Mouse (Mus musculus): Measurements from ENCODE around the gene Gbp2b. TPM values are rescaled to one million over a fixed set of nuclear protein-coding genes. Genes with fewer than 3 reads are reported as not detected.

The Gbp2b gene
- not detected in 2 replicates for polyA plus RNA-seq (2012; ENCODE audit: insufficient read depth, insufficient read length, low replicate concordance, missing spikeins)

- WGBS = 86% methylated on average over 1 of the region's 1 CpGs
- no peak for TF ChIP-seq CTCF (IDR thresholded peaks at IDR 0.05; ENCODE audit: insufficient read depth, low read depth, low read length)
These were observed at the start of gene Gbp2b for GRCm38 (mm10) chr3:142594547-142594946. Gene Gbp2b (plus strand): TSS chr3:142594847.

DNA sequence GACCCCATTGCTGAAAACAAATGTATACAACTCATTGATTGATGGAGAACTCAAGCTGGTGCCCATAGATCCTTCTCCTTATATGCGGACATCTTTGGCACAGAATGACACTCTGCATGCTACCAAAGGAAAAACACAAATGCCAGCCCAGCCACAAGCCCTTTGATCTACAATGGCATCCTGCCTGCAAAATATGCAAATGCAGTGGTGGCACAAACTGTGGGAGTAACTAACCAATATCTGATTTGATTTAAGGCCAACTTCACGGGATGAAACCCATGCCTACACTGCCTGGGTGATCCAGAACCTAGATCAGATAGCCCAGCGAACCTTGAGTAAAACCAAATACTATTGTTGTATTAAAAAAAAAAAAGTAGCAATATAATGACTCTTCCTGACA is 48.0 kb upstream of the Gbp2b start:
- Histone ChIP-seq H3K27ac (ENCODE audit: insufficient read depth, low read depth, low read length) (no peak overlapping the region), H3K4me3 (ENCODE audit: insufficient read depth, low read depth, low read length) (no peak overlapping the region), H3K4me1 (ENCODE audit: control insufficient read depth, insufficient read depth, low read length) (no peaks in the 10 kb centered on the region)
- TF ChIP-seq CTCF (IDR thresholded peaks at IDR 0.05; ENCODE audit: insufficient read depth, low read depth, low read length) (no peak), POLR2A (IDR thresholded peaks at IDR 0.05; ENCODE audit: insufficient read depth, low read depth, low read length) (no peak)
- WGBS = 77% methylated on average over 3 of the region's 3 CpGs

More at GRCm38 (mm10) chr3:142594547-142594946, at the start of gene Gbp2b:
- no peak within 1 kb of the TSS for H3K27ac ChIP-seq (ENCODE audit: insufficient read depth, low read depth, low read length)
- H3K4me1 ChIP-seq (ENCODE audit: control insufficient read depth, insufficient read depth, low read length) = no peaks in the 10 kb centered on the region
- no peak within 1 kb of the TSS for H3K4me3 ChIP-seq (ENCODE audit: insufficient read depth, low read depth, low read length)

DNA sequence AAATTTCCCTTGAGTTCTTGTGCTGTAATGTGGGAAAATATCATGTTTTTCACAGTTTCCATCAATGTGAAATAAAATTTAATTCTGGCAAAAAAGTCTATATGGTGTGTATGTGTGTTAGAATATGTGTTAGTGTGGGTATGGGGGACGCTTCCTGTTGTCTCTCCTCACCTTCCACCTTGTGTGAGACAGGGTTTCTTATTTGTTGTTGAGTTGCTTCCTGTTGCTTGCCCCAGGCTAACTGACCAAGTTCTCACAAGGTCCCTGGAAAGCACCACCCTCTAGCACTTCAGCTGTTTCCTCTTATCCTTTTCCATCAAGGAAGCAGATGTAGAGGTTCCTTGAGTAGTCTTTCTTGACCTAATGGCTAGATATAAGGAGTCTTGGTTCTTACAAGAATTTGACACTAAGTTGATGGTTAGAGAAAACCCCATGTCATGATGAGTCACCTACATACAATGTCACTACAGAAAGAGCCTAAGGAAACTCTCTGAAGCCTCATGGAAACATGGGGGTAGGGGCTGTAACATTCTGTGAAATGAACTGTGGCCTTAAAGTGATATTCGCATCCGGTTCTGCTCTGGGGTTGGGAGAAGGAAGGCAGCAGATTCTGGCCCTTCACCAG is 44.5 kb upstream of the Gbp2b start:
- Histone ChIP-seq H3K4me3 (ENCODE audit: insufficient read depth, low read depth, low read length) (no peak overlapping the region), H3K4me1 (ENCODE audit: control insufficient read depth, insufficient read depth, low read length) (no peaks in the 10 kb centered on the region), H3K27ac (ENCODE audit: insufficient read depth, low read depth, low read length) (no peak overlapping the region)
- TF ChIP-seq CTCF (IDR thresholded peaks at IDR 0.05; ENCODE audit: insufficient read depth, low read depth, low read length) = no peak
- TF ChIP-seq POLR2A (IDR thresholded peaks at IDR 0.05; ENCODE audit: insufficient read depth, low read depth, low read length) = no peak
- WGBS = 92% methylated on average over 3 of the region's 3 CpGs

GRCm38 (mm10) chr3:142554601-142555000 is 40.0 kb upstream of the Gbp2b start:
- 88% methylated on average over 1 of the region's 1 CpGs for WGBS
- no peak overlapping the region for H3K27ac ChIP-seq (ENCODE audit: insufficient read depth, low read depth, low read length)
- H3K4me3 ChIP-seq (ENCODE audit: insufficient read depth, low read depth, low read length) = no peak overlapping the region
- no peak for TF ChIP-seq POLR2A (IDR thresholded peaks at IDR 0.05; ENCODE audit: insufficient read depth, low read depth, low read length)
- TF ChIP-seq CTCF (IDR thresholded peaks at IDR 0.05; ENCODE audit: insufficient read depth, low read depth, low read length) = no peak
- no peaks in the 10 kb centered on the region for H3K4me1 ChIP-seq (ENCODE audit: control insufficient read depth, insufficient read depth, low read length)

GRCm38 (mm10) chr3:142555623-142556022 is 39.0 kb upstream of the Gbp2b start:
- no peak overlapping the region for H3K4me3 ChIP-seq (ENCODE audit: insufficient read depth, low read depth, low read length)
- TF ChIP-seq POLR2A (IDR thresholded peaks at IDR 0.05; ENCODE audit: insufficient read depth, low read depth, low read length) = no peak
- TF ChIP-seq CTCF (IDR thresholded peaks at IDR 0.05; ENCODE audit: insufficient read depth, low read depth, low read length) = no peak
- H3K4me1 ChIP-seq (ENCODE audit: control insufficient read depth, insufficient read depth, low read length) = peaks cover 2% of the 10 kb centered on the region; the same call in 1 of the 2 replicates
- no peak overlapping the region for H3K27ac ChIP-seq (ENCODE audit: insufficient read depth, low read depth, low read length)
- whole genome bisulfite sequencing = 86% methylated on average over 11 of the region's 11 CpGs

DNA sequence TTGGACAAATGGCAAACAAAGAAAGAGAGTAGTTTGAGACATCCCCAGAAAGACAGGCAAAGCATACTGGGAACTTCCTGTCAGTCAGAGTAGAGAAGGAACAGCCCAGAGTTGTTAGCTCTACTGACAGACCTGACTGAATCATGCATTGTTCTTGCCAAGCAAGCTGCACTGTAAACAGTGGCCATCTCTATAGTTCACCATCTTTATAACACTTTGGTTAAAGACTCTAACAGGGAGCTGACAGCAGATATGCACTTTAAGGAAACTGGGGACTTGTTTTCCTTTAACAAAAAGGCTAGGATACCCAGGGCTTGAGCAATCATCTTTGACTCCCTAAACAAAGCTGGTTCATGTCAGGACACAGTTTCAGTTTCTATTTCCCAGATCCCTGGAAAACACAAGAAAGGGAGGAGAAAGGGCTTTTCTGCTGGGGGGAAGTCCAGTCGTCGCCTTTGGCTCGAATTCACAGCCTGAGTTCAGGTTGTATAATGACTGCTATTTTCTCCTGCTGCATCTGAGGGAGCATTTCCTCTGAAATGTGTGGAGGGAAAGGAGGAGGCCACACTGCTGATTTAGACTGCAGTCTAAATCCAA is 34.9 kb upstream of the Gbp2b start, which contains the start of gene Gbp3:
Gbp3 (plus strand) TSS at position 395 of the 597 bp plus-strand sequence.
- Histone ChIP-seq H3K27ac (ENCODE audit: insufficient read depth, low read depth, low read length) (peak within 1 kb of the TSS; percentile 63; the same call in 1 of the 2 replicates), H3K4me1 (ENCODE audit: control insufficient read depth, insufficient read depth, low read length) (peaks cover 4% of the 10 kb centered on the region; the same call in 1 of the 2 replicates), H3K4me3 (ENCODE audit: insufficient read depth, low read depth, low read length) (peak within 1 kb of the TSS; percentile 44)
- WGBS = 30% methylated on average over 3 of the region's 3 CpGs
- TF ChIP-seq CTCF (IDR thresholded peaks at IDR 0.05; ENCODE audit: insufficient read depth, low read depth, low read length) (no peak), POLR2A (IDR thresholded peaks at IDR 0.05; ENCODE audit: insufficient read depth, low read depth, low read length) (no peak)

DNA sequence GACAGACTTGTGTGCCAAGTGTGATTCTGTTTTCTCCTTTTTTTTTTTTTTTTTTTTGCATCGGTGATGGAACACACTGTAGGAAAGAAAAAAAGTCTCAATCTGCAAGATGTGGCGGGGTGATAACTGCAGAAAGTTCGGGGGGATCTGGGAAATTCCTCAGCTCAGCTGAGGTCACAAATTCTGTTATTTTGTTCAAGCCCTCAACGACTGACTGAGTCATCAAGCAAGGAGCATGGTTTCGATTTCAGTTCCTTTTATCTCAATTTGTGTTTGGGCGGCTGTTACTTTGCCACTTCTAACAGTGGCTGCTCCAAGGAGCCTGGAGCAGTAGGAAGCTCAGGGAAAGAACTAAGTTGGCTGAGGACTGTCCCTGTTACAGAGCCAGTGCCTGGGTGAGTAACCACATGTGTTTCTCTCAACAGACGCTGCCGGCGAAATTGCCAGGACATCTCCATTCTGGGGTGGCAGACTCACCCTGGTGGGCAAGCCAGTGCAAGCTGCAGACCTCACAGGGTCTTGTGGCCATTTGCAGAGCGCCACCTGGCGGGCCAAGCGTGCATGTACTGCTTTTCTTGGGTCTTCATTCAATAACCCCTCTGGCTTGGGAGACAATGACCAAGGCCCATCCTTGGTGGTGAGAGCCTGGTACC is 34.2 kb upstream of the Gbp2b start:
- TF ChIP-seq POLR2A (IDR thresholded peaks at IDR 0.05; ENCODE audit: insufficient read depth, low read depth, low read length) (no peak), CTCF (IDR thresholded peaks at IDR 0.05; ENCODE audit: insufficient read depth, low read depth, low read length) (peak; percentile 94)
- H3K4me3 ChIP-seq (ENCODE audit: insufficient read depth, low read depth, low read length) = peak overlapping the region; percentile 44
- WGBS = 9% methylated on average over 12 of the region's 12 CpGs

GRCm38 (mm10) chr3:142561045-142561646 is 33.5 kb upstream of the Gbp2b start:
- no peak for TF ChIP-seq POLR2A (IDR thresholded peaks at IDR 0.05; ENCODE audit: insufficient read depth, low read depth, low read length)
- TF ChIP-seq CTCF (IDR thresholded peaks at IDR 0.05; ENCODE audit: insufficient read depth, low read depth, low read length) = no peak
- H3K27ac ChIP-seq (ENCODE audit: insufficient read depth, low read depth, low read length) = no peak overlapping the region
- 85% methylated on average over 14 of the region's 14 CpGs for WGBS
- peaks cover 4% of the 10 kb centered on the region; the same call in 1 of the 2 replicates for H3K4me1 ChIP-seq (ENCODE audit: control insufficient read depth, insufficient read depth, low read length)
- H3K4me3 ChIP-seq (ENCODE audit: insufficient read depth, low read depth, low read length) = no peak overlapping the region

More for the DNA sequence above, 34.2 kb upstream of the Gbp2b start:
- Histone ChIP-seq H3K27ac (ENCODE audit: insufficient read depth, low read depth, low read length) (peak overlapping the region; percentile 63; the same call in 1 of the 2 replicates), H3K4me1 (ENCODE audit: control insufficient read depth, insufficient read depth, low read length) (peaks cover 4% of the 10 kb centered on the region; the same call in 1 of the 2 replicates)
